Mouse (Mus musculus): ENCODE measurements around the gene H2-Q7. TPM values are rescaled to one million over a fixed set of nuclear protein-coding genes. Genes with fewer than 3 reads are reported as not detected.

Gene H2-Q7
- polyA plus RNA-seq, 1 experiment from 2014 or later = 12.2 TPM

Other genes with a start within 250 kb of the H2-Q7 start
- gene Ltb, start 244.7 kb upstream of the H2-Q7 start, polyA plus RNA-seq (2016; fragmentation: Nextera tagmentation; extraction: Ambion mirVana) = 0.15 TPM in 1 of 2 replicates, not detected in the other
- 0.15 TPM in 1 of 2 replicates, not detected in the other for gene Tnf, start 237.1 kb upstream of the H2-Q7 start, polyA plus RNA-seq (2016; fragmentation: Nextera tagmentation; extraction: Ambion mirVana)
- not detected in 2 replicates for gene Lta, start 233.8 kb upstream of the H2-Q7 start, polyA plus RNA-seq (2016; fragmentation: Nextera tagmentation; extraction: Ambion mirVana)
- 0.30 TPM in 1 of 2 replicates, not detected in the other for gene Gm16181, start 218.3 kb upstream of the H2-Q7 start, polyA plus RNA-seq (2016; fragmentation: Nextera tagmentation; extraction: Ambion mirVana)
- gene Atp6v1g2, start 205.5 kb upstream of the H2-Q7 start, polyA plus RNA-seq (2016; fragmentation: Nextera tagmentation; extraction: Ambion mirVana) = 6.5 and 10.1 TPM in 2 replicates
- gene Nfkbil1, start 203.4 kb upstream of the H2-Q7 start, polyA plus RNA-seq (2016; fragmentation: Nextera tagmentation; extraction: Ambion mirVana) = 8.4 and 10.4 TPM in 2 replicates
- 367 and 489 TPM in 2 replicates for gene Ddx39b, start 197.4 kb upstream of the H2-Q7 start, polyA plus RNA-seq (2016; fragmentation: Nextera tagmentation; extraction: Ambion mirVana)
- gene H2-D1, start 176.4 kb upstream of the H2-Q7 start, polyA plus RNA-seq (2016; fragmentation: Nextera tagmentation; extraction: Ambion mirVana) = 22.5 and 25.0 TPM in 2 replicates
- 0.80 and 1.2 TPM in 2 replicates for gene H2-Q1, start 118.8 kb upstream of the H2-Q7 start, polyA plus RNA-seq (2016; fragmentation: Nextera tagmentation; extraction: Ambion mirVana)
- 11.2 and 15.9 TPM in 2 replicates for gene H2-Q2, start 96.9 kb upstream of the H2-Q7 start, polyA plus RNA-seq (2016; fragmentation: Nextera tagmentation; extraction: Ambion mirVana)
- gene H2-Q4, start 59.5 kb upstream of the H2-Q7 start, polyA plus RNA-seq (2016; fragmentation: Nextera tagmentation; extraction: Ambion mirVana) = 1.8 and 2.1 TPM in 2 replicates
- gene H2-Q6, start 14.3 kb upstream of the H2-Q7 start, polyA plus RNA-seq (2016; fragmentation: Nextera tagmentation; extraction: Ambion mirVana) = 0.17 and 4.9 TPM in 2 replicates
- gene H2-Q10, start 30.9 kb downstream of the H2-Q7 start, polyA plus RNA-seq (2016; fragmentation: Nextera tagmentation; extraction: Ambion mirVana) = 0.25 and 4.7 TPM in 2 replicates
- 0.09 TPM in 1 of 2 replicates, not detected in the other for gene Pou5f1, start 66.9 kb downstream of the H2-Q7 start, polyA plus RNA-seq (2016; fragmentation: Nextera tagmentation; extraction: Ambion mirVana)
- gene Tcf19, start 77.7 kb downstream of the H2-Q7 start, polyA plus RNA-seq (2016; fragmentation: Nextera tagmentation; extraction: Ambion mirVana) = 43.1 and 43.8 TPM in 2 replicates
- 17.2 and 17.9 TPM in 2 replicates for gene Cchcr1, start 77.9 kb downstream of the H2-Q7 start, polyA plus RNA-seq (2016; fragmentation: Nextera tagmentation; extraction: Ambion mirVana)
- gene Psors1c2, start 94.0 kb downstream of the H2-Q7 start, polyA plus RNA-seq (2016; fragmentation: Nextera tagmentation; extraction: Ambion mirVana) = 0.81 and 1.1 TPM in 2 replicates
- gene Cdsn, start 113.0 kb downstream of the H2-Q7 start, polyA plus RNA-seq (2016; fragmentation: Nextera tagmentation; extraction: Ambion mirVana) = 0.20 and 0.63 TPM in 2 replicates
- not detected in 2 replicates for gene 2300002M23Rik, start 128.3 kb downstream of the H2-Q7 start, polyA plus RNA-seq (2016; fragmentation: Nextera tagmentation; extraction: Ambion mirVana)
- not detected in 2 replicates for gene Sfta2, start 162.4 kb downstream of the H2-Q7 start, polyA plus RNA-seq (2016; fragmentation: Nextera tagmentation; extraction: Ambion mirVana)
- not detected in 2 replicates for gene Gm9573, start 187.5 kb downstream of the H2-Q7 start, polyA plus RNA-seq (2016; fragmentation: Nextera tagmentation; extraction: Ambion mirVana)
- gene Mucl3, start 204.5 kb downstream of the H2-Q7 start, polyA plus RNA-seq (2016; fragmentation: Nextera tagmentation; extraction: Ambion mirVana) = 0.52 and 0.60 TPM in 2 replicates
- 17.5 and 18.6 TPM in 2 replicates for gene Vars2, start 228.4 kb downstream of the H2-Q7 start, polyA plus RNA-seq (2016; fragmentation: Nextera tagmentation; extraction: Ambion mirVana)
- 34.7 and 43.5 TPM in 2 replicates for gene Gtf2h4, start 234.6 kb downstream of the H2-Q7 start, polyA plus RNA-seq (2016; fragmentation: Nextera tagmentation; extraction: Ambion mirVana)